Mouse (Mus musculus) cortical plate, adult 2 months (tissue): ENCODE results near the gene Sphk1.

Experiments
- CTCF ChIP-seq: fragments of 200-500 bp; IDR thresholded peaks from 2 replicates; pipeline ENCODE4 v1.5.1; 2011; ENCODE audit warnings: mild to moderate bottlenecking, control low read depth, low read length; ENCODE audit not compliant: insufficient read depth; ENCODE audit errors: extremely low read depth
- POLR2A ChIP-seq: fragments of 200-500 bp; IDR thresholded peaks from 2 replicates; pipeline ENCODE4 v1.6.1; 2011; ENCODE audit warnings: mild to moderate bottlenecking, low read length, control low read depth; ENCODE audit not compliant: insufficient read depth; ENCODE audit errors: extremely low read depth

- no peak for TF ChIP-seq CTCF
- no peak for TF ChIP-seq POLR2A
Observed at GRCm38 (mm10) chr11:116531371-116532191, 856 bp downstream of the Sphk1 start.
